Mouse (Mus musculus) heart, adult 11 months (tissue): ENCODE data around the gene Btg1.

ENCODE experiments used
- DNase-seq: peaks from one replicate; pipeline ENCODE4 v3.0.0; 2022

The Btg1 gene

GRCm38 (mm10) chr10:96616709-96617116, at the start of gene Btg1:
Btg1 (plus strand) TSS chr10:96617006.
- peak; percentile 100 for DNase-seq

GRCm38 (mm10) chr10:96569469-96569868, 47.3 kb upstream of the Btg1 start:
- DNase-seq: no peak

- no peak for DNase-seq
Observed at GRCm38 (mm10) chr10:96571176-96571575, 45.6 kb upstream of the Btg1 start.

GRCm38 (mm10) chr10:96574786-96575185, 42.0 kb upstream of the Btg1 start:
- no peak for DNase-seq

GRCm38 (mm10) chr10:96575338-96575737, 41.5 kb upstream of the Btg1 start:
- DNase-seq: no peak

- DNase-seq: no peak
Observed at GRCm38 (mm10) chr10:96578924-96579323, 37.9 kb upstream of the Btg1 start.

GRCm38 (mm10) chr10:96579436-96579835, 37.4 kb upstream of the Btg1 start:
- no peak for DNase-seq

GRCm38 (mm10) chr10:96580246-96580645, 36.6 kb upstream of the Btg1 start:
- DNase-seq: no peak

GRCm38 (mm10) chr10:96581232-96581631, 35.6 kb upstream of the Btg1 start:
- DNase-seq: no peak

- DNase-seq: peak; percentile 28
Observed at GRCm38 (mm10) chr10:96586191-96586880, 30.5 kb upstream of the Btg1 start.

- no peak for DNase-seq
Observed at GRCm38 (mm10) chr10:96586881-96587217, 30.0 kb upstream of the Btg1 start.

GRCm38 (mm10) chr10:96588233-96588632, 28.6 kb upstream of the Btg1 start:
- peak; percentile 58 for DNase-seq

- peak; percentile 42 for DNase-seq
Observed at GRCm38 (mm10) chr10:96589781-96590180, 27.0 kb upstream of the Btg1 start.

GRCm38 (mm10) chr10:96592089-96592488, 24.7 kb upstream of the Btg1 start:
- DNase-seq: no peak

- DNase-seq: no peak
Observed at GRCm38 (mm10) chr10:96595435-96596132, 21.2 kb upstream of the Btg1 start.

- DNase-seq: peak; percentile 74
Observed at GRCm38 (mm10) chr10:96596411-96596810, 20.4 kb upstream of the Btg1 start.

GRCm38 (mm10) chr10:96599641-96600040, 17.2 kb upstream of the Btg1 start:
- DNase-seq: no peak

GRCm38 (mm10) chr10:96601670-96602069, 15.1 kb upstream of the Btg1 start:
- DNase-seq: no peak

GRCm38 (mm10) chr10:96602339-96602738, 14.5 kb upstream of the Btg1 start:
- DNase-seq: no peak

GRCm38 (mm10) chr10:96605168-96605567, 11.6 kb upstream of the Btg1 start:
- DNase-seq: no peak

- DNase-seq: no peak
Observed at GRCm38 (mm10) chr10:96605856-96606255, 10.9 kb upstream of the Btg1 start.

GRCm38 (mm10) chr10:96607617-96608185, 9.1 kb upstream of the Btg1 start:
- no peak for DNase-seq

GRCm38 (mm10) chr10:96609356-96610345, 7.2 kb upstream of the Btg1 start:
- peak; percentile 90 for DNase-seq
